Mouse (Mus musculus) C2C12 (cell line): Measurements from ENCODE around the gene Myrf.

Source experiments
- CEBPB ChIP-seq: IDR thresholded peaks from one replicate; pipeline ENCODE4 v1.6.1; 2011; ENCODE audit warnings: low read depth, mild to moderate bottlenecking, control low read depth, moderate library complexity
- CTCF ChIP-seq: IDR thresholded peaks from one replicate; pipeline ENCODE4 v1.5.1; 2011; ENCODE audit not compliant: control insufficient read depth, insufficient read depth, insufficient read length
- FOSL1 ChIP-seq: IDR thresholded peaks from one replicate; pipeline ENCODE4 v1.8.0; 2011; ENCODE audit warnings: mild to moderate bottlenecking, low read length; ENCODE audit not compliant: poor library complexity, insufficient read depth, severe bottlenecking
- MAX ChIP-seq: IDR thresholded peaks from one replicate; pipeline ENCODE4 v1.6.1; 2011; ENCODE audit warnings: mild to moderate bottlenecking, control low read depth
- MYOD1 ChIP-seq: IDR thresholded peaks from one replicate; pipeline ENCODE4 v1.6.1; 2011; ENCODE audit warnings: low read depth; ENCODE audit not compliant: control insufficient read depth, insufficient read length
- MYOG ChIP-seq: IDR thresholded peaks from one replicate; pipeline ENCODE4 v1.6.1; 2011; ENCODE audit not compliant: control insufficient read depth, insufficient read length; ENCODE audit errors: extremely low read depth
- USF1 ChIP-seq: IDR thresholded peaks from one replicate; pipeline ENCODE4 v1.6.1; 2011; ENCODE audit warnings: low read depth, mild to moderate bottlenecking, control low read depth, moderate library complexity

DNA sequence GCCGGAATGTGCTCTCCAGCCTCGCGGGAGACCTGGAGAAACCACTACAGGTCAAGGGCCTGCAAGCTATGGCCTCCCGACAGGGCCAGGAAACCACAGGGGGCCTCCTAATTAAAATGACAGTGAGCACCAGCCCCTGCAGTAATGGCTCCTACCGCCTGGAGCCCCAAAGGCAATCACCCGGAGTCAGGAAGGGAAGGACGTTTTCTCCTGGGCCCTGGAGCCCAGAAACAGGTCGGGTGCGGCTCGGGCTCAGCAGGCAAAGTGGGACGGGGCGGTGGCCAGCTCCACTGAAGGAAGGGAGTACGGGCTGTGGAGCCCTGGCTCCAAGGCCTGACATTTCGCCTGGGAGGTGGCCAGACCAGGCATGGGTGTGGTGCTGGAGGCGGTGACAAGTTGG lies 26.5 kb upstream of the Myrf start:
- TF ChIP-seq CTCF: no peak
- TF ChIP-seq MAX: no peak
- no peak for TF ChIP-seq MYOG
- no peak for TF ChIP-seq CEBPB
- no peak for TF ChIP-seq USF1
- TF ChIP-seq MYOD1: no peak
- TF ChIP-seq FOSL1: no peak
